Mouse (Mus musculus) cerebellum, postnatal 10 days (tissue): ENCODE measurements at regions not wholly inside any gene's neighbourhood (a gene's known extent, or its start where the extent isn't known, plus 50 kb on each side); places are given as distances from the start of the nearest gene placed in this dataset.
A peak's percentile ranks its signal among the peaks of the same experiment; 100 is the strongest.

Experiments
- DNase-seq, 2 experiments: peaks; one replicate each; pipeline ENCODE4 v3.0.0; 2021; ENCODE audit warnings: mixed read lengths in 2 of 2

- DNase-seq, result no peak
These were observed 88.6 kb downstream of the Inhba start for GRCm38 (mm10) chr13:16100253-16100652.

GRCm38 (mm10) chr13:16114837-16115236, 103.2 kb downstream of the Inhba start:
- no peak for DNase-seq

- DNase-seq, result peak; percentile 16 to 19
These were observed 135.0 kb downstream of the Inhba start for GRCm38 (mm10) chr13:16146686-16147085.

GRCm38 (mm10) chr13:16154926-16155325, 143.3 kb downstream of the Inhba start:
- DNase-seq, result peak; percentile 47 to 50

- DNase-seq, result no peak
These were observed 153.7 kb downstream of the Inhba start for GRCm38 (mm10) chr13:16165204-16165894.

GRCm38 (mm10) chr13:16196692-16197091, 185.0 kb downstream of the Inhba start:
- no peak for DNase-seq

- DNase-seq, result no peak
These were observed 188.4 kb downstream of the Inhba start for GRCm38 (mm10) chr13:16200046-16200445.

- DNase-seq, result no peak
These were observed 191.5 kb downstream of the Inhba start for GRCm38 (mm10) chr13:16203147-16203546.

- DNase-seq, result no peak
These were observed 192.4 kb downstream of the Inhba start for GRCm38 (mm10) chr13:16204097-16204496.

GRCm38 (mm10) chr13:16211482-16211881, 199.8 kb downstream of the Inhba start:
- DNase-seq, result no peak

GRCm38 (mm10) chr13:16219877-16220276, 208.2 kb downstream of the Inhba start:
- DNase-seq, result no peak

- peak in 1 of 2 experiments; percentile 1 for DNase-seq
These were observed 211.4 kb downstream of the Inhba start for GRCm38 (mm10) chr13:16222942-16223600.

GRCm38 (mm10) chr13:16261145-16261544, 249.5 kb downstream of the Inhba start:
- no peak for DNase-seq

GRCm38 (mm10) chr13:16279974-16280373, 268.3 kb downstream of the Inhba start:
- no peak for DNase-seq

- DNase-seq, result no peak
These were observed 269.1 kb downstream of the Inhba start for GRCm38 (mm10) chr13:16280742-16281141.

- no peak for DNase-seq
These were observed 270.1 kb downstream of the Inhba start for GRCm38 (mm10) chr13:16281777-16282176.

GRCm38 (mm10) chr13:16282230-16282629, 270.6 kb downstream of the Inhba start:
- no peak for DNase-seq

- DNase-seq, result no peak
These were observed 271.7 kb downstream of the Inhba start for GRCm38 (mm10) chr13:16283336-16283735.

GRCm38 (mm10) chr13:16289633-16290032, 278.0 kb downstream of the Inhba start:
- no peak for DNase-seq

- peak; percentile 40 to 63 for DNase-seq
These were observed 279.1 kb downstream of the Inhba start for GRCm38 (mm10) chr13:16290784-16291183.

- DNase-seq, result peak; percentile 3 to 5
These were observed 280.1 kb downstream of the Inhba start for GRCm38 (mm10) chr13:16291661-16292291.

GRCm38 (mm10) chr13:16299756-16300155, 288.1 kb downstream of the Inhba start:
- DNase-seq, result no peak

GRCm38 (mm10) chr13:16314669-16315068, 303.0 kb downstream of the Inhba start:
- no peak for DNase-seq

GRCm38 (mm10) chr13:16315689-16316088, 304.0 kb downstream of the Inhba start:
- no peak for DNase-seq
